Mouse (Mus musculus) ES-E14 (cell line): ENCODE measurements around the gene Sh3bgr.

Source experiments
- CHD2 ChIP-seq: IDR thresholded peaks from 2 replicates; pipeline ENCODE4 v1.6.1; 2014; ENCODE audit warnings: mild to moderate bottlenecking, low read depth, low read length, inconsistent platforms
- MAFK ChIP-seq: IDR thresholded peaks from 2 replicates; pipeline ENCODE4 v1.6.1; 2014; ENCODE audit warnings: mild to moderate bottlenecking, low read depth, low read length, inconsistent platforms; ENCODE audit not compliant: insufficient read depth
- ZC3H11A ChIP-seq: IDR thresholded peaks from 2 replicates; pipeline ENCODE4 v1.6.1; 2012; ENCODE audit warnings: low read depth, mild to moderate bottlenecking, inconsistent platforms, low read length, borderline replicate concordance

DNA sequence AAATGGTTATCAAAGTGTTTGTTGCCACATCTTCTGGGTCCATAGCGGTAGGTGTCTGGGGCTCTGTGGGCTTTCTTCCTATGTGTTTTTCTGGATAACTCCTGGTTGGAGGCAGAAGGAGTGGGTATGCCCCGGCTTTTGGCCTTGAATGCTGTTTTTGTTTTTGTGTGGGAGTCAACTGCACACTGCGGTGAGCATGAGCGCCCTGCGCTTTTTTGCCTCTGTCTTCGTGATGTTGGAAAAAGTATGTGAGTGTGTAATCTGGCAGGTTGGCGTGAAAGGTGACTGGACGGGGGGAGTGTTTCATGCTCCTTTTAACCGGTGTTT lies 415 bp downstream of the Sh3bgr start:
- no peak for TF ChIP-seq MAFK
- no peak for TF ChIP-seq CHD2
- no peak for TF ChIP-seq ZC3H11A
